Mouse (Mus musculus) heart, postnatal 0 days (tissue): ENCODE results near the gene Cnnm3. TPM values are rescaled to one million over a fixed set of nuclear protein-coding genes. Genes with fewer than 3 reads are reported as not detected.

Experiments used
- ATAC-seq: fragments of 200-750 bp; cut with Nextera tagmentation; 2 replicates; pipeline ENCODE4 v1.8.0; 2017; ENCODE audit warnings: low read depth, moderate number of reproducible peaks, moderate library complexity; ENCODE audit not compliant: insufficient read depth
- DNase-seq: peaks from one replicate; pipeline ENCODE4 v3.0.0-alpha.2; 2016; ENCODE audit warnings: low spot score
- H3K27ac ChIP-seq: fragments of 300-500 bp; sonication (generic); 2 replicates; pipeline ENCODE4 v1.5.1; 2014; ENCODE audit warnings: low read depth, mild to moderate bottlenecking
- H3K27me3 ChIP-seq: fragments of 300-500 bp; sonication (generic); 2 replicates; pipeline ENCODE4 v1.6.1; 2014; ENCODE audit warnings: low read length, mixed read lengths; ENCODE audit not compliant: control insufficient read depth, insufficient read depth
- H3K36me3 ChIP-seq: fragments of 300-500 bp; sonication (generic); replicated peaks from 2 replicates; pipeline ENCODE4 v1.6.1; 2014; ENCODE audit warnings: low read length, mixed read lengths; ENCODE audit not compliant: control insufficient read depth, insufficient read depth
- H3K4me1 ChIP-seq: fragments of 300-500 bp; sonication (generic); 2 replicates; pipeline ENCODE4 v1.6.1; 2014; ENCODE audit warnings: antibody characterized with exemption; ENCODE audit not compliant: control insufficient read depth, insufficient read depth
- H3K4me2 ChIP-seq: fragments of 300-500 bp; sonication (generic); 2 replicates; pipeline ENCODE4 v1.6.1; 2014; ENCODE audit warnings: low read depth, mild to moderate bottlenecking, low read length, moderate library complexity
- H3K4me3 ChIP-seq: fragments of 300-500 bp; sonication (generic); 2 replicates; pipeline ENCODE4 v1.5.1; 2014; ENCODE audit warnings: low read depth, low read length
- H3K9ac ChIP-seq: fragments of 300-500 bp; sonication (generic); replicated peaks from 2 replicates; pipeline ENCODE4 v1.6.1; 2014; ENCODE audit warnings: low read depth, low read length, mixed read lengths
- H3K9me3 ChIP-seq: fragments of 300-500 bp; sonication (generic); replicated peaks from 2 replicates; pipeline ENCODE4 v1.6.1; 2016; ENCODE audit warnings: low read length; ENCODE audit not compliant: control insufficient read depth
- CTCF ChIP-seq: IDR thresholded peaks from 2 replicates; pipeline ENCODE4 v1.5.1; 2016; ENCODE audit warnings: antibody characterized with exemption, control low read depth, low read depth
- EP300 ChIP-seq: IDR thresholded peaks from 2 replicates; pipeline ENCODE4 v1.6.1; 2016; ENCODE audit warnings: antibody characterized with exemption, low read depth
- WGBS: fragments of 180-500 bp; shearing (Covaris S2); extraction: QIAGEN DNeasy Blood & Tissue Kit; methylation state at CpG from one replicate; pipeline ENCODE4 v1.1.7; 2014; 5-methylcytosine and 5-hydroxymethylcytosine counted together
- polyA plus RNA-seq: library from polyadenylated mRNA; unstranded; fragments of >200 nt; fragmentation: Nextera tagmentation; extraction: Ambion mirVana; gene quantifications from 2 replicates; pipeline ENCODE4 v1.2.1, GENCODE M21; 2015
- total RNA-seq: library from RNA; depleted of rRNA; stranded (reverse); fragments of >200 nt; gene quantifications from 2 replicates; pipeline ENCODE4 v1.2.3, GENCODE M21; 2014; ENCODE audit warnings: low replicate concordance

The Cnnm3 gene
- total and polyA plus RNA-seq, 2 experiments from 2014 or later, result 2.0 to 21.4 TPM

DNA sequence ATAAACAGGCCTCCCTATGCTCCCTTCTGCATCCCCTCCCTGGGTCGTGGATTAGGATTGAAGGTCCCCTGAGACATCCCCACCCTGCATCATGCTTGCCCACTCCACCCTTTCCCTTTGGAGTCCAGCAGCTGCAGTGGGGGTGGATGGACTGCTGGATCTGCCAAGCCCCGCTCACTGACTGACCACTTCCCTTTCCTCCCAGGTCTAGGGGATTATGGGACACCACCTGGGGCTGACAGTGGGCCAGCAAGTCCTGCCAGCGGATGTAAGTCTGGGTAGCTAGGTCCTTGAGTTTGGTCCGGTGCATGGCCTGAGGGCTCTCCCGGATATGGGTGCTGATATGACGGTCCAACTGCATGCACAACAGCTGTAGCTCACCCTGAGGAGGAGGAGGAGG, 52.4 kb downstream of the Cnnm3 start:
- Histone ChIP-seq H3K36me3 (no peaks in the 10 kb centered on the region), H3K27me3 (no peaks in the 10 kb centered on the region), H3K27ac (no peak overlapping the region), H3K4me1 (peaks cover 22% of the 10 kb centered on the region; the same call in 1 of the 2 replicates), H3K9me3 (no peaks in the 10 kb centered on the region), H3K4me3 (no peak overlapping the region), H3K9ac (no peak overlapping the region), H3K4me2 (no peak overlapping the region)
- ATAC-seq (no peak), DNase-seq (no peak)
- no peak for TF ChIP-seq EP300
- TF ChIP-seq CTCF, result no peak
- 65% methylated on average over 6 of the region's 6 CpGs for WGBS

DNA sequence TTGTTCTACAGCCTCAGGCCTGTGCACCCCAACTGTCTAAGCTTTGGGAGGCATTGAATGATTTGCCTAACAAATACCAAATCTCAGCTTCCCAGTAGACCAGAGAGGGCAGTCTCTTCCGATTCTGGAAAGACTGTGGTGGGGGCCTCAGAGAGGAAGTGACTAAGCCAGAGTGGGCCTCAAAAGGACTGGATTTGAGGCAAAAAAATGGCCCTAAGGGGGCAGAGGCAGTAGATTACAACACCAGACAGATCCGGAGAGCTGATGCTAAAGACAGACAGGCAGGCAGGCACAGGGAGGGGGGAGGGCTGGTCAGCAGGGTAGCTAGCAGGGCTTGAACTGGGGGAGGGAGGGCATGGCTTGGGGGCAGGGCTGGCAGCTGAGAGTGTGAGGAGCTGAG, 54.8 kb downstream of the Cnnm3 start:
- Histone ChIP-seq H3K9ac (no peak overlapping the region), H3K4me2 (no peak overlapping the region), H3K4me1 (peaks cover 39% of the 10 kb centered on the region), H3K4me3 (no peak overlapping the region), H3K27ac (no peak overlapping the region), H3K27me3 (no peaks in the 10 kb centered on the region), H3K9me3 (no peaks in the 10 kb centered on the region), H3K36me3 (no peaks in the 10 kb centered on the region)
- ATAC-seq (no peak), DNase-seq (no peak)
- TF ChIP-seq EP300 (no peak), CTCF (no peak)
- WGBS, result 33% methylated on average over 2 of the region's 2 CpGs

DNA sequence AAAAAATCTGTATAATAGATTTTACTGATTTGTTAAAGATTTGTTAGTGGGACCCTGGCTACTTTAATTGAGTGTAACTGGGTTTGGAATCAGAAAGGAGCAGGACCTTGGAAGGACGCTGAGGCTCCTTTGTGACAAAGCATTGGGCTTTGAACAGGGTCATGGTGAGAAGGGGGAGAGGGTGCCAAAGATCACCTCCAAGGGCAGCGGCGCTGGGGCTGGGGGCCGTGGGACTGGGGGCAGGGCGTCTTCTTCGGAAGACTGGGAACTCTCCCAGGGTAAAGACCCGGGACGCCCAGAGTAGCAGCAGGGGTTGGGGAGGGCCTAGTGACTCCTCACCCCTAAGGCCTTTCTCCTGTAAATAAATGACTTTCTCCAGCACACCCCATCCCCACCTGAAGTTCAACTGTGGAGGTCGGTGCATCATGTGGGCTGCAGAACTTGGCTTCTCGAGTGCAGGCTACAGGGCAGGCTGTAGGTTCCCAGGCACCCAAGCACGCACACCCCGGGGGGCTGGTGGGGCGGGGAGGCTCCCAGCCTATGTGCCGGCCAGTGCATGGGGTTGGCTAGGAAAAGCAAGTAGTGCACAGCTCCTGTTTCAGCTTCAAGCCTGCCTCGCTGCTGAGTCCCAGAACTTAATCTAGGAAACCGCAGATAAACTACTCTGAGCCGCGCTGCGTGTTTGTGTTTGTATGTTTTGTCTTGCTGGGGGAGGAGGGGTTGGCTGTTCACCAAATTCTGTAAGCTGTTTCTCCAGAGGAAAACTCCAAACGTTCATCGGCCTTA, 56.3 kb downstream of the Cnnm3 start:
- 0 out of 2 replicates have a peak overlapping the region, but pooled peaks have one; percentile 52 for H3K27ac ChIP-seq
- H3K4me2 ChIP-seq, result no peak overlapping the region
- no peak overlapping the region for H3K4me3 ChIP-seq
- no peaks in the 10 kb centered on the region for H3K27me3 ChIP-seq
- no peak for ATAC-seq
- H3K9me3 ChIP-seq, result no peaks in the 10 kb centered on the region
- 43% methylated on average over 21 of the region's 21 CpGs for WGBS
- no peaks in the 10 kb centered on the region for H3K36me3 ChIP-seq
- peaks cover 36% of the 10 kb centered on the region for H3K4me1 ChIP-seq
- no peak for TF ChIP-seq EP300
- TF ChIP-seq CTCF, result no peak
- DNase-seq, result no peak
- no peak overlapping the region for H3K9ac ChIP-seq

DNA sequence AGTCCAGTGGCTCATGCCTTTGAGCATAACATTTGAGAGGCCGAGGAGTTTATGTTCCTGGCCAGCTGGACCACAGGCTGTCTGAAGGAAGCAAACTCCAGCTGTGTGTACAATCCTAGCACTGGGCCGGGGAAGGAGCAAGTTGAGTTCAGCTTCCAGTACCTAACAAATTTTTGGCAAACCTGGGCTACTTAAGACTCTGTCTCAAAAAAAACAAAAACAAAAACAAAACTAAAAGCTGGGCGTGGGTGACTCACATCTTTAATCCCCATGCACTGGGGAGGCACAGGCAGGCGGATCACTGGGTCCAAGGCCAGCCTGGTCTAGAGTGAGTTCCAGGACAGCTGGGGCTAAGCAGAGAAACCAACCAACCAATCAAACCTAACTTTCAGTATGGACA, 57.1 kb downstream of the Cnnm3 start:
- Histone ChIP-seq H3K9ac (no peak overlapping the region), H3K4me3 (no peak overlapping the region), H3K36me3 (no peaks in the 10 kb centered on the region), H3K4me1 (peaks cover 38% of the 10 kb centered on the region), H3K9me3 (no peaks in the 10 kb centered on the region), H3K27ac (peak overlapping the region; percentile 52), H3K4me2 (no peak overlapping the region), H3K27me3 (no peaks in the 10 kb centered on the region)
- ATAC-seq (no peak), DNase-seq (no peak)
- no peak for TF ChIP-seq CTCF
- TF ChIP-seq EP300, result no peak
- 74% methylated on average over 4 of the region's 4 CpGs for WGBS

DNA sequence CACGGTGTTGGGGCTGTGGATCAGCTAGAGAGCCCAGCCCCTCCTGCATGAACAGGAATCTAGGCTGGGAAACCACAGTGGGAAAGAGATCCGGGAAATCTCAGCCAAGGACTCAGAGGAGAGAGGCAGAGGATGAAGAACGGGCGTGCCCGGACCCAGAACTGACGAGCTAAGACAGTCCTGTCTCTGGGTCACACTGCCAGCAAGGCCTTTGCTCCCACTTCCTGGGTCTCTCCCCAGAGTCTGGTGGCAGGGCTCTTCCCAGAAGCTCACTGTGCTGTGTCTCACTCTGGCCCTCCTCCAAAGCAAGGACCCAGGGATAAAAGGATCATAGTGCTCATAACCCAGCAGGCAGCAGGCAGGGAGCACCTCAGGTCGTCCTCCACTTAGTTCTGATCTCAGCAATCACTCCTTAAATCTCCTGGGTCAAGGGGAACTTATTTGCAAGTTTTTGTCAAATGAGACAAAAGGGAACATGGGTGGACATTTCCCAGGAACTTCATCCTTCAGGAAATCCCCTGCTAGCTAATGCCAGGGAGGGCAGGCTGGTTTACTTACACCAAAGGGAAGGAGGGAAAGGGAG, 58.1 kb downstream of the Cnnm3 start:
- Histone ChIP-seq H3K4me3 (no peak overlapping the region), H3K4me1 (peaks cover 28% of the 10 kb centered on the region), H3K36me3 (no peaks in the 10 kb centered on the region), H3K4me2 (no peak overlapping the region), H3K27me3 (no peaks in the 10 kb centered on the region), H3K27ac (peak overlapping the region; percentile 52), H3K9ac (no peak overlapping the region), H3K9me3 (no peaks in the 10 kb centered on the region)
- TF ChIP-seq CTCF, result no peak
- TF ChIP-seq EP300, result no peak
- DNase-seq (no peak), ATAC-seq (no peak)
- WGBS, result 46% methylated on average over 7 of the region's 7 CpGs
